Mouse (Mus musculus) liver, embryonic 14.5 days (tissue): ENCODE measurements around the gene 4930544D05Rik. TPM values are rescaled to one million over a fixed set of nuclear protein-coding genes. Genes with fewer than 3 reads are reported as not detected.
A peak's percentile ranks its signal among the peaks of the same experiment; 100 is the strongest.

Experiments used
- ATAC-seq: fragments of 200-750 bp; cut with Nextera tagmentation; 2 replicates; pipeline ENCODE4 v1.8.0; 2017; ENCODE audit warnings: moderate number of reproducible peaks, mild to moderate bottlenecking, moderate library complexity; ENCODE audit not compliant: insufficient read depth
- DNase-seq, 3 experiments: peaks; one replicate each; pipeline ENCODE4 v3.0.0-alpha.2; 2012 to 2013; ENCODE audit warnings: low read depth in 3 of 3, low spot score in 3 of 3
- H3K27ac ChIP-seq: fragments of 300-500 bp; sonication (generic); 2 replicates; pipeline ENCODE4 v1.5.1; 2014; ENCODE audit warnings: moderate library complexity, mild to moderate bottlenecking, control low read depth, inconsistent platforms
- H3K27me3 ChIP-seq: fragments of 300-500 bp; sonication (generic); 2 replicates; pipeline ENCODE4 v1.6.1; 2014; ENCODE audit warnings: mild to moderate bottlenecking, low read length, moderate library complexity; ENCODE audit not compliant: control insufficient read depth, insufficient read depth
- H3K36me3 ChIP-seq: fragments of 300-500 bp; sonication (generic); replicated peaks from 2 replicates; pipeline ENCODE4 v1.6.1; 2014; ENCODE audit warnings: low read depth; ENCODE audit not compliant: control insufficient read depth, insufficient read depth
- H3K4me1 ChIP-seq, 2 experiments: fragments of 200-500 bp in 1 of 2; fragments of 300-500 bp in 1 of 2; sonication (generic) in 1 of 2; replicated peaks; 2 replicates each; pipeline ENCODE4 v1.6.1; 2012 to 2014; ENCODE audit warnings: antibody characterized with exemption in 1 of 2, inconsistent platforms in 1 of 2, low read length in 1 of 2; ENCODE audit not compliant: control insufficient read depth in 2 of 2, insufficient read depth in 2 of 2
- H3K4me2 ChIP-seq: fragments of 300-500 bp; sonication (generic); 2 replicates; pipeline ENCODE4 v1.6.1; 2014; ENCODE audit warnings: low read depth, mild to moderate bottlenecking, control low read depth, moderate library complexity
- H3K4me3 ChIP-seq, 2 experiments: fragments of 200-500 bp in 1 of 2; fragments of 300-500 bp in 1 of 2; sonication (generic) in 1 of 2; 2 replicates each; pipeline ENCODE4 v1.5.1; 2012 to 2014; ENCODE audit warnings: low read depth in 2 of 2, low read length in 2 of 2, mild to moderate bottlenecking in 2 of 2, control low read depth in 1 of 2, inconsistent platforms in 1 of 2, moderate library complexity in 1 of 2; ENCODE audit not compliant: insufficient read depth in 1 of 2
- H3K9ac ChIP-seq: fragments of 300-500 bp; sonication (generic); replicated peaks from 2 replicates; pipeline ENCODE4 v1.6.1; 2014; ENCODE audit warnings: mild to moderate bottlenecking, control low read depth, moderate library complexity
- H3K9me3 ChIP-seq: fragments of 300-500 bp; sonication (generic); 2 replicates; pipeline ENCODE4 v1.6.1; 2016; ENCODE audit warnings: low read length, mixed read lengths; ENCODE audit not compliant: control insufficient read depth
- CTCF ChIP-seq: IDR thresholded peaks from 2 replicates; pipeline ENCODE4 v1.5.1; 2016; ENCODE audit warnings: antibody characterized with exemption, low read depth, control low read depth
- EP300 ChIP-seq: IDR thresholded peaks from 2 replicates; pipeline ENCODE4 v1.6.1; 2016; ENCODE audit warnings: antibody characterized with exemption, low read depth
- WGBS: fragments of 180-500 bp; shearing (Covaris S2); extraction: QIAGEN DNeasy Blood & Tissue Kit; methylation state at CpG from one replicate; pipeline ENCODE4 v1.1.7; 2014; ENCODE audit not compliant: insufficient replicate concordance; 5-methylcytosine and 5-hydroxymethylcytosine counted together
- polyA plus RNA-seq, 2 experiments: library from polyadenylated mRNA; depleted of rRNA in 1 of 2; stranded (reverse) in 1 of 2; unstranded in 1 of 2; fragments of >200 nt; fragmentation: Nextera tagmentation in 1 of 2; extraction: Ambion mirVana in 1 of 2; gene quantifications; 2 replicates each; pipeline versions ENCODE4 v1.2.1 to v1.2.3; 2012 to 2014

The 4930544D05Rik gene
- polyA plus RNA-seq, 2 experiments = not detected

DNA sequence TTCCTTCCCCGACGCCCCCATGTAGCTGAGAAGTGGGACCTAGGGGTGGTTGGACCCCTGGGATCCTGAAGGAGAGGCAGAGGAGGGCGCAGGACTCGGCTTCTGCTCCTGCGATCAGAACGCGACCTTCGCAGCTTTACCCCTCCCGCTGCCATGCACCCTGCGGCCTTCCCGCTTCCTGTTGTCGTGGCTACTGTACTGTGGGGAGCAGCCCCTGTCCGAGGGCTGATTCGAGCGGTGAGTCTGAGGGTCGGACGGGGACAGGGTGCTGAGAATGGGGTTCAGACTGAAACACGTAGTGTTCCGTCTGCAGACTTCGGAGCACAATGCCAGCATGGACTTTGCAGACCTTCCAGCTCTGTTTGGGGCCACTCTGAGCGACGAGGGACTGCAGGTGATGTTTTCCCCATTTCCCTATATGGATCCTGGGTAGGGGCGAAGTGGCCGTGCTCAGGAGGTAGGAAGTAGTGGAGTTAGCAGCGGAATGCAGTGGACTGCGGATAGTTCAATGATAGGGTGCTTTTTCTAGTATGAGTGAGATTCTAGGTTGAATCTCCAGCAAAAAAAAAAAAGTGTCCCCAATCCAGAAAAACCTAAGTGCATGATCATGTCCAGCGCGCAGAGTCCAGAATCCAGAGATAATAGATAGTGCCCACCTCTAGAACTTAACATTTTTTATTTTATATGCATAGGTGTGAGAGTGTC lies 32.2 kb downstream of the 4930544D05Rik start:
- Histone ChIP-seq H3K9ac (peak overlapping the region; percentile 99), H3K36me3 (peaks cover 48% of the 10 kb centered on the region), H3K27ac (peak overlapping the region; percentile 95), H3K9me3 (no peaks in the 10 kb centered on the region), H3K4me1 (peaks cover 43 to 55% of the 10 kb centered on the region in 2 experiments), H3K4me3 (peak overlapping the region; percentile 82 to 93), H3K27me3 (no peaks in the 10 kb centered on the region), H3K4me2 (peak overlapping the region; percentile 85)
- ATAC-seq (peak; percentile 19), DNase-seq (no peak)
- no peak for TF ChIP-seq CTCF
- TF ChIP-seq EP300 = no peak
- 2% methylated on average over 28 of the region's 28 CpGs for WGBS

DNA sequence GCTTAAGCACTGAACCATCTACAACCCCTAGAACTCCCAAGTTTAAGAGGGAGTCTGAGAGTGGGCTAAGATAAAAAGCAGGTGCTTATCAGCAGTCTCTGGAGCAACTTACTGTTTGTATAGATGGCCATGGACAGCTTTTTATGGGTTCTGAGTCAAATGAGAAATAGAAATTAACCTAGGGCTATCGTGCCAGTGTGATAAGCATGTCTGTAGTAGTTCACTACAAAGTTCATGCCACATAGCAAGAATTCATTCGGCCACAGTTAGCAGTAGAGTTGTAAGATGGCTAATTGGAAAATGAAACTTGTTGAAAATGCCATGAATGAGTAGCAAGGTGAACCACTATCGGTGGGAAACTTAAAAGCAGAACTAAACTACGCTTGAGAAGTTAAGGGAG lies 32.9 kb downstream of the 4930544D05Rik start:
- H3K36me3 ChIP-seq = peaks cover 49% of the 10 kb centered on the region
- no peaks in the 10 kb centered on the region for H3K27me3 ChIP-seq
- H3K27ac ChIP-seq = peak overlapping the region; percentile 95
- peaks cover 43 to 56% of the 10 kb centered on the region in 2 experiments for H3K4me1 ChIP-seq
- DNase-seq (peak; percentile 54 to 67 (median 66)), ATAC-seq (peak; percentile 10; the same call in 1 of the 2 replicates)
- H3K4me3 ChIP-seq = peak overlapping the region; percentile 82 to 93
- WGBS = 7% methylated on average over 4 of the region's 4 CpGs
- H3K4me2 ChIP-seq = peak overlapping the region; percentile 85
- peak; percentile 76 for TF ChIP-seq EP300
- TF ChIP-seq CTCF = no peak
- H3K9me3 ChIP-seq = no peaks in the 10 kb centered on the region
- H3K9ac ChIP-seq = peak overlapping the region; percentile 99

DNA sequence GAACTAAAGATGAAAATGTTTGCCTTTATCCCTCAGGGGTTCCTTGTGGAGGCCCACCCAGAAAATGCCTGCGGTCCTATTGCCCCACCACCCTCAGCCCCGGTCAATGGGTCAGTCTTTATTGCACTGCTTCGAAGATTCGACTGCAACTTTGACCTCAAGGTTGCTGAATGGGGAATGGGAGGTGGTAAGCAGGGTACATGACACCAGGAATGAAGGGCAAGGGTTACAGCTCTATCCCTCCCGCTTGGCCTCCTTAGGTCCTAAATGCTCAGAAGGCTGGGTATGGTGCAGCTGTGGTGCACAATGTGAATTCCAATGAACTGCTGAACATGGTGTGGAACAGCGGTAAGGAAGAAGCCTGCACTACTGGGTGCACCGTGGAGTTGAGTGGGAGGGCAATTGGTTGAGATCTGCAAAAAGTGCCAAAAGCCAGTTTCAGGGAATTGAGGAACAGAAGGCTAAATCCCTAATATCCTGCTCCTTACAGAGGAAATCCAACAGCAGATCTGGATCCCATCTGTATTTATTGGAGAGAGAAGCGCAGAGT lies 33.6 kb downstream of the 4930544D05Rik start:
- DNase-seq (no peak), ATAC-seq (no peak)
- peak overlapping the region; percentile 85 for H3K4me2 ChIP-seq
- H3K4me3 ChIP-seq = peak overlapping the region; percentile 82 to 93; a peak in 3 of 4 replicates
- TF ChIP-seq CTCF (no peak), EP300 (no peak)
- H3K27me3 ChIP-seq = no peaks in the 10 kb centered on the region
- WGBS = 71% methylated on average over 8 of the region's 8 CpGs
- peaks cover 48% of the 10 kb centered on the region for H3K36me3 ChIP-seq
- H3K27ac ChIP-seq = peak overlapping the region; percentile 95
- H3K9me3 ChIP-seq = no peaks in the 10 kb centered on the region
- peak overlapping the region; percentile 99 for H3K9ac ChIP-seq
- peaks cover 43 to 56% of the 10 kb centered on the region in 2 experiments for H3K4me1 ChIP-seq

DNA sequence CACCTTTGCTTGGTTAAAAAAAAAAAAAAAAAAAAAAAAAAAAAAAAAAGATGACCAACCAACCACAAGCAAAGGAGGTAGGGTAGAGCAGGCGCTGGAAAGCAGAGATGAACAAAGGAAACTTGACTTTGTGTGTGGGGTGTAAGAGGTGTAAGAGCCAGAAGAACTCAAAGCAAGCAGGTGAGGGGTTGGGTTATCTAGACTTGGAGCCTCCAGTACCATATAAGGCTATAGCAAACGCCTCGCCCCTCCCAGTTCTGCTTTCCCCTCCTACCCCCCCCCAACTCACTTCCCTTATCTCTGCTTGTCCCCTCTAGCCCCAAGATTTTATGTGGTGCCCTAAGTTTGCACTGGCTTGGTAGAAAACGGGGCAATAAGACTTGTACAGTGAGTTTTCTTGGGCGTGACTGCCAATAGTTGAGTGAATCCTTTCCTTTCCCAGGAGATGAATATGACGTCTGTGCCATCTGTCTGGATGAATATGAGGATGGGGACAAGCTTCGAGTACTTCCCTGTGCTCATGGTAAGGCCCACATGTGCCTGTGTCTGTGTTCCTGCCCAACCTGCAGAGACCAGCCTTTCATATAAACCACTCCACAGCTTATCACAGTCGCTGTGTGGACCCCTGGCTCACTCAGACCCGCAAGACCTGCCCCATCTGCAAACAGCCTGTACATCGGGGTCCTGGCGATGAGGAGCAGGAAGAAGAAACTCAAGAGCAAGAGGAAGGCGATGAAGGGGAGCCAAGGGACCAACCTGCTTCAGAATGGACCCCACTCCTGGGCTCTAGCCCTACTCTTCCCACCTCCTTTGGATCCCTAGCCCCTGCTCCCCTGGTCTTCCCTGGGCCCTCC lies 34.9 kb downstream of the 4930544D05Rik start:
- TF ChIP-seq CTCF (no peak), EP300 (0 out of 2 replicates have a peak, but pooled peaks have one; percentile 6)
- Histone ChIP-seq H3K36me3 (peaks cover 43% of the 10 kb centered on the region), H3K4me1 (peaks cover 46 to 52% of the 10 kb centered on the region in 2 experiments), H3K4me3 (peak overlapping the region in 1 of 2 experiments; percentile 19; a peak in 3 of 4 replicates), H3K27me3 (no peaks in the 10 kb centered on the region), H3K4me2 (peak overlapping the region; percentile 85), H3K9ac (peak overlapping the region; percentile 32; the same call in 1 of the 2 replicates), H3K27ac (peak overlapping the region; percentile 91), H3K9me3 (no peaks in the 10 kb centered on the region)
- ATAC-seq (no peak), DNase-seq (no peak)
- WGBS = 40% methylated on average over 12 of the region's 12 CpGs
